ENCODE assay signal across 8 mouse cellular contexts in genomic region chr1:135882385-135883109, GRCm38 (mm10). TPM values are rescaled to one million over a fixed set of nuclear protein-coding genes. Genes with fewer than 3 reads are reported as not detected.
DNase-seq lines count a peak whose midpoint lies in the region; ATAC-seq and TF ChIP-seq lines count a peak whose summit lies in the region.

No protein-coding gene starts in this region.

- no peaks in the 10 kb centered on the region for H3K36me3 ChIP-seq in forebrain, embryonic 12.5 days (replicated peaks)
- no peaks in the 10 kb centered on the region for H3K36me3 ChIP-seq in kidney, postnatal 0 days (ENCODE audit: insufficient read depth, low read length)
- H3K36me3 ChIP-seq in lung, embryonic 14.5 days (ENCODE audit: insufficient read depth): no peaks in the 10 kb centered on the region

- H3K27ac ChIP-seq in forebrain, embryonic 12.5 days: no peak overlapping the region
- H3K27ac ChIP-seq in kidney, postnatal 0 days: no peak overlapping the region
- no peak overlapping the region for H3K27ac ChIP-seq in lung, embryonic 14.5 days (ENCODE audit: low read depth)

- H3K4me1 ChIP-seq in forebrain, embryonic 12.5 days: no peaks in the 10 kb centered on the region
- H3K4me1 ChIP-seq in kidney, postnatal 0 days (replicated peaks; ENCODE audit: insufficient read depth, low read length): no peaks in the 10 kb centered on the region
- no peaks in the 10 kb centered on the region for H3K4me1 ChIP-seq in lung, embryonic 14.5 days (ENCODE audit: insufficient read depth)

- no peaks in the 10 kb centered on the region for H3K9me3 ChIP-seq in forebrain, embryonic 12.5 days
- H3K9me3 ChIP-seq in kidney, postnatal 0 days (replicated peaks; ENCODE audit: low read length): no peaks in the 10 kb centered on the region
- no peaks in the 10 kb centered on the region for H3K9me3 ChIP-seq in lung, embryonic 14.5 days (ENCODE audit: low read depth, low read length)

- 0 out of 2 replicates have a peak, but pooled peaks have one; percentile 17 for ATAC-seq in forebrain, embryonic 12.5 days (ENCODE audit: low FRiP score)
- ATAC-seq in kidney, postnatal 0 days (replicated peaks; ENCODE audit: low FRiP score, low read depth): no peak
- no peak for ATAC-seq in lung, embryonic 14.5 days (ENCODE audit: insufficient read depth)
- no peak for ATAC-seq in monocyte, adult 5-6 weeks (replicated peaks; ENCODE audit: insufficient number of reproducible peaks, low FRiP score, low TSS enrichment, poor library complexity, severe bottlenecking)

- no peak overlapping the region for H3K9ac ChIP-seq in forebrain, embryonic 12.5 days
- H3K9ac ChIP-seq in kidney, postnatal 0 days (ENCODE audit: low read depth, low read length): no peak overlapping the region
- no peak overlapping the region for H3K9ac ChIP-seq in lung, embryonic 14.5 days

- peak; percentile 68 for DNase-seq in urinary bladder, postnatal 14 days (ENCODE audit: low spot score)
- DNase-seq in urinary bladder, postnatal 10 days (ENCODE audit: low spot score): no peak
- peak; percentile 77 for DNase-seq in brain, embryonic 14.5 days (ENCODE audit: low read depth)
- peak; percentile 64 for DNase-seq in kidney, postnatal 0 days (ENCODE audit: low spot score)
- peak; percentile 84 for DNase-seq in lung, embryonic 14.5 days
- DNase-seq in right cerebral cortex, postnatal 25 days: peak; percentile 44

- no peak overlapping the region for H3K4me3 ChIP-seq in forebrain, embryonic 12.5 days (replicated peaks)
- no peak overlapping the region for H3K4me3 ChIP-seq in kidney, postnatal 0 days (replicated peaks; ENCODE audit: low read depth, low read length)
- no peak overlapping the region for H3K4me3 ChIP-seq in lung, embryonic 14.5 days (ENCODE audit: low read depth, low read length)

- TF ChIP-seq POLR2A in brain, embryonic 14.5 days (IDR thresholded peaks at IDR 0.05; ENCODE audit: borderline replicate concordance, extremely low read depth, insufficient read depth, insufficient read length, poor library complexity, severe bottlenecking): no peak

- WGBS in forebrain, embryonic 12.5 days: 73% methylated on average over 10 of the region's 10 CpGs
- WGBS in kidney, postnatal 0 days: 65% methylated on average over 10 of the region's 10 CpGs
- 68% methylated on average over 10 of the region's 10 CpGs for WGBS in lung, embryonic 14.5 days

- no peaks in the 10 kb centered on the region for H3K27me3 ChIP-seq in forebrain, embryonic 12.5 days
- H3K27me3 ChIP-seq in kidney, postnatal 0 days (ENCODE audit: insufficient read depth, low read length): no peaks in the 10 kb centered on the region
- H3K27me3 ChIP-seq in lung, embryonic 14.5 days (ENCODE audit: insufficient read depth, low read length): no peaks in the 10 kb centered on the region

- peak; percentile 85 for TF ChIP-seq CTCF in brain, embryonic 14.5 days (IDR thresholded peaks at IDR 0.05; ENCODE audit: borderline replicate concordance, extremely low read depth, insufficient read depth, insufficient read length)
- peak; percentile 90 for TF ChIP-seq CTCF in kidney, postnatal 0 days (IDR thresholded peaks at IDR 0.05; ENCODE audit: low read depth)
- peak; percentile 90 for TF ChIP-seq CTCF in lung, embryonic 14.5 days (IDR thresholded peaks at IDR 0.05; ENCODE audit: low read depth)

- no peak overlapping the region for H3K4me2 ChIP-seq in forebrain, embryonic 12.5 days
- no peak overlapping the region for H3K4me2 ChIP-seq in kidney, postnatal 0 days (ENCODE audit: low read length)
- no peak overlapping the region for H3K4me2 ChIP-seq in lung, embryonic 14.5 days

RNA-seq across cellular contexts. Expression of gene Pkp1, which starts 36.5 kb away (rescaled TPM):
- 1.8 and 2.6 TPM in 2 replicates for polyA plus RNA-seq in brain, embryonic 14.5 days (2012; rRNA removed)
- polyA plus RNA-seq in forebrain, embryonic 12.5 days (2016; fragmentation: Nextera tagmentation; extraction: Ambion mirVana): 0.13 and 0.20 TPM in 2 replicates
- 0.22 and 0.24 TPM in 2 replicates for polyA plus RNA-seq in kidney, postnatal 0 days (2015; fragmentation: Nextera tagmentation; extraction: Ambion mirVana)
- 0.09 TPM in 1 of 2 replicates, not detected in the other for polyA plus RNA-seq in lung, embryonic 14.5 days (2014; fragmentation: Nextera tagmentation; extraction: Ambion mirVana)
- not detected in 3 replicates for total RNA-seq in monocyte, adult 5-6 weeks (2017)

RNA-seq across cellular contexts. Expression of gene Tnnt2, which starts 46.4 kb away (rescaled TPM):
- 0.71 and 1.0 TPM in 2 replicates for polyA plus RNA-seq in brain, embryonic 14.5 days (2012; rRNA removed)
- 1.5 TPM in 2 replicates for polyA plus RNA-seq in forebrain, embryonic 12.5 days (2016; fragmentation: Nextera tagmentation; extraction: Ambion mirVana)
- 2.0 and 5.7 TPM in 2 replicates for polyA plus RNA-seq in kidney, postnatal 0 days (2015; fragmentation: Nextera tagmentation; extraction: Ambion mirVana)
- 6.0 and 57.2 TPM in 2 replicates for polyA plus RNA-seq in lung, embryonic 14.5 days (2014; fragmentation: Nextera tagmentation; extraction: Ambion mirVana)
- total RNA-seq in monocyte, adult 5-6 weeks (2017): not detected in 3 replicates
